Mouse (Mus musculus) kidney, postnatal 36 days (tissue): ENCODE results near the gene Arl10.

ENCODE experiments used
- DNase-seq, 2 experiments: peaks; one replicate each; pipeline ENCODE4 v3.0.0; 2021 to 2022; ENCODE audit warnings: mixed read lengths in 2 of 2

Arl10 gene

DNA sequence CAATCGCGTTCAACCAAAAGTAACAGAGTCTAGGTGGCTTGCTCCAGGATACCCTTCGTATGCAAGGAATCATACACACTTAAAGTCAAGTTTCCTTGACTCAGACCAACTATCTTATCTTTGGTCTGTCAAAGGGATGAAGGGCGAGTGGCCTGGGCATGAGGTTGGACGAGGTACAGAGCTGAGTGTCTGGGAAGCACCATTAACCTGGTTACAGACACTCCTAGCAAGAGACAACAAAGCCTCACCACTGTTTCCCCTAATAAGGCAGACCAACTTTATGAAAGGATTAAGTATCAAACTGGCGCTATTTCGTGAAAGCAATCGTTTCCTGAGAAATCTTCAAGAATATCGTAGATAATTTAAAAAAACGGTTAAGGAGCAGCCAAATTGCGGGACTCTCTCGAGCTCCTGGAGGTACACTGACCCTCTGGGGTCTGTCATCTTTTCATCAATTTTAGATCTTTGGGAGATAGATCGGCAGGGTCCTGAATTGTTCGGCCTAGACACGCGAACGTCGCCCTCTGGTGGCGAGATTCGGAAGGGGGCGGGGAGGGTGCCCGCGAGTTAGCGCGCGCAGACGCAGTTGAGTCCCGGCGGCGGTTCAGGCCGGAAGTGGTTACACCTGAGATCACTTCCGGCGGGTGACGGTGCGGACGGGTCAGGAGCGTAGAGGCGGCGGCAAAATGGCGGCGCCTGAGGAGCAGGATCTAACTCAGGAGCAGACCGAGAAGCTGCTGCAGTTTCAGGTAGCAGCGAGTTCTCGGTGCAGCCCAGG lies 46.5 kb downstream of the Arl10 start, which contains the start of gene Faf2:
Gene Faf2, plus strand, starts transcription at position 630 of the 778 bp plus-strand sequence.
- peak; percentile 97 to 100 for DNase-seq

DNA sequence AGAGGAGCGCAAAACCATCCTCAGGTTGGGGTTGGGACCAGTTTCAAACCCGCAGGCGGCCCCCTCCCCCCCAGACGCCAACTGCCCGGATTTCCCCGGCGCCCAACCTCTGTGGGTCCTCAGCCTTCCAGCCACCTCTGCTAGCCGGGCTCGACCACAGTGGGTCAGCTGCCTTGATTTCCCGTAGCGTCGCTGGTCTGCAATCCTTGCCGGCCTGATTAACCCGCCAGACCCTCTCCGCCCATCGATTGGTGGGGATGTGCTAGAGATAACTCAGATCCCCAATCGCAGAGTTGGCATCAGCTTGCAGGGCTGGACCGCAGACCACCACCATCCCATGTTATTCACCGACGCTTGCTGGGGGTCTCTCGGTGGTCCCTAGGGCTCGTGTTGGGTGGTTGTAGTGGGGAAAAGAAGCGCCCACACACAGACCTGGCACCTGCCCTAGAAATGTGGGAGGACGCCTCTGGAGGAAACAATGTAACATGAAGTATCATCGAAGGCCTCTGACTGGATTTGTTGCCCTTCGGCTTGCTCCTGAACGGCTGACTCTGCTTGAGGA lies 47.2 kb downstream of the Arl10 start:
- peak in 1 of 2 experiments; percentile 28 for DNase-seq

- no peak for DNase-seq
Observed at GRCm38 (mm10) chr13:54629128-54629527, 54.3 kb downstream of the Arl10 start.
